Mouse (Mus musculus) cerebellum, adult 2 months (tissue): ENCODE measurements around the gene Adar.

Source experiments
- CTCF ChIP-seq: fragments of 200-500 bp; IDR thresholded peaks from 2 replicates; pipeline ENCODE4 v1.5.1; 2011; ENCODE audit warnings: low read depth, mild to moderate bottlenecking, control low read depth, low read length, moderate library complexity, borderline replicate concordance; ENCODE audit not compliant: insufficient read depth
- POLR2A ChIP-seq: fragments of 200-500 bp; IDR thresholded peaks from 2 replicates; pipeline ENCODE4 v1.6.1; 2011; ENCODE audit warnings: low read length, control low read depth, borderline replicate concordance; ENCODE audit not compliant: insufficient read depth

DNA sequence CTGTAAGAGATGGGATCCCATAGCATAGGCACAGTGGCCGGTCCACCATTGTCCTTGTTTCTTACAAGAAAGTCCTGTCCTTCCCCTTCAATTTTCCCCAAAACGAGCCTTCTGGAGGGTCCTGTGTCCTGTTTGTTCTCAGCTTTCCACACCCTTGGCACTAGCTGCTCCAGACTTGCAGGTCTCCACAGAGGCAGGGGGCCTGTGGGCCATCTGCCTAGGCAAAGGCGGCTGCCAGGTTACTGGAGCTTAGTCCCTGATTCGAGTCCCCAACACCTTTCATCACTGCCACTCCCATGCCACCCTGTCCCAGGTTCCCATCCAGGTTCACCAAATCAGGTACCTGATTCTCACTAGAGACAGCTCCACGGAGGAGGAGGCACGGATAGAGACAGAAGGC is 40.5 kb downstream of the Adar start:
- TF ChIP-seq CTCF = no peak
- no peak for TF ChIP-seq POLR2A
